Mouse (Mus musculus) stomach, embryonic 15.5 days (tissue): ENCODE results near the gene Adgrb3. TPM values are rescaled to one million over a fixed set of nuclear protein-coding genes. Genes with fewer than 3 reads are reported as not detected.

Experiments used
- ATAC-seq: fragments of 200-750 bp; cut with Nextera tagmentation; 2 replicates; pipeline ENCODE4 v1.8.0; 2017; ENCODE audit warnings: low read depth, moderate number of reproducible peaks, moderate TSS enrichment; ENCODE audit not compliant: insufficient read depth, low FRiP score
- H3K27ac ChIP-seq: fragments of 300-500 bp; sonication (generic); 2 replicates; pipeline ENCODE4 v1.5.1; 2015; ENCODE audit warnings: mild to moderate bottlenecking, inconsistent platforms
- H3K27me3 ChIP-seq: fragments of 300-500 bp; sonication (generic); replicated peaks from 2 replicates; pipeline ENCODE4 v1.6.1; 2015; ENCODE audit warnings: inconsistent platforms
- H3K36me3 ChIP-seq: fragments of 300-500 bp; sonication (generic); 2 replicates; pipeline ENCODE4 v1.6.1; 2015; ENCODE audit warnings: inconsistent platforms
- H3K4me1 ChIP-seq: fragments of 300-500 bp; sonication (generic); 2 replicates; pipeline ENCODE4 v1.6.1; 2015; ENCODE audit warnings: inconsistent platforms
- H3K4me2 ChIP-seq: fragments of 300-500 bp; sonication (generic); 2 replicates; pipeline ENCODE4 v1.6.1; 2015; ENCODE audit warnings: mild to moderate bottlenecking, inconsistent platforms
- H3K4me3 ChIP-seq: fragments of 300-500 bp; sonication (generic); replicated peaks from 2 replicates; pipeline ENCODE4 v1.5.1; 2015; ENCODE audit warnings: inconsistent platforms
- H3K9ac ChIP-seq: fragments of 300-500 bp; sonication (generic); 2 replicates; pipeline ENCODE4 v1.6.1; 2015; ENCODE audit warnings: inconsistent platforms
- H3K9me3 ChIP-seq: fragments of 300-500 bp; sonication (generic); 2 replicates; pipeline ENCODE4 v1.6.1; 2016; ENCODE audit warnings: inconsistent platforms
- WGBS: fragments of 180-500 bp; shearing (Covaris S2); methylation state at CpG from one replicate; pipeline ENCODE4 v1.1.7; 2015; 5-methylcytosine and 5-hydroxymethylcytosine counted together
- polyA plus RNA-seq: library from polyadenylated mRNA; unstranded; fragments of >200 nt; fragmentation: Nextera tagmentation; extraction: Ambion mirVana; gene quantifications from 2 replicates; pipeline ENCODE4 v1.2.1, GENCODE M21; 2015

Gene Adgrb3
- polyA plus RNA-seq, 1 experiment from 2014 or later = 3.4 TPM

DNA sequence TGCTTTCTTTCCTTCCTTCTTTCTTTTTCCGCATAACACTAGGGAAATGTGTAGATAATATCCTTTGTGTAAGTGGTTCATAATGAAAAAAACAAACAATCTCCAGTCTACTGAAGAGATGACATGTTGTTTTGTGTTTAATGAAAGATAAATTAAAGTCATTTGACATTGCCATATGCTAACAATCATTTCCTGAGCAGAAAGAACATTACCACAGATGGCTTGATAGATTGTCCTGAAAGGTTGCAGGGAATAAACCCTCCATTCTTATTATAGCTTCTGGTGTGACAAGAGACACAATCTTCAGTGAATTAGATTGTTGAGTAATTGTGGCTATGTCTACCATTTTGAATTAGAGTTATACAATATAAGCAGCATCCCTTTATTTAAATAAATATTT is 247.8 kb downstream of the Adgrb3 start:
- Histone ChIP-seq H3K4me2 (no peak overlapping the region), H3K4me3 (no peak overlapping the region), H3K27me3 (no peaks in the 10 kb centered on the region), H3K9ac (no peak overlapping the region), H3K36me3 (no peaks in the 10 kb centered on the region), H3K27ac (no peak overlapping the region), H3K4me1 (no peaks in the 10 kb centered on the region), H3K9me3 (no peaks in the 10 kb centered on the region)
- WGBS = 76% methylated on average over 1 of the region's 1 CpGs
- ATAC-seq = no peak

- WGBS = 78% methylated on average over 4 of the region's 4 CpGs
- ATAC-seq = no peak
These were observed 251.7 kb downstream of the Adgrb3 start for GRCm38 (mm10) chr1:25577836-25578235.

DNA sequence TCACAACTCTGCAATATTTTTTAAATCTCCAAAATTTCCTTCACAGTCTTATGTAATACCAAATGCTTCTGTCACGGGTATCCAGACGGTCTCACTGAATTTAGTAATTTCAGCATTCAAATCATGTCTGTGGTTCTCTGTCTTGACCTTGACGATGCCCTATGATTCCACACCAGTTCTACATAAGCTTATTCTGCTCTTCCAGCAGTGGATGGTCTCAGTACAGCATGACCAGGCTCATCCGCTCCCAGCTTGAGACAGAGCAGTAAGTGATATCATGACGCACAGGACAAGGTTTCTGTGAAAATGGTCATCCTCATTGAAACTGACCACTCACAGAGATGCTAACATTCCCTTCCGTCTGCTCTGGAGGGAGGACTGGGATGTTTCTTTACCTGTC is 252.9 kb downstream of the Adgrb3 start:
- Histone ChIP-seq H3K4me1 (no peaks in the 10 kb centered on the region), H3K9me3 (no peaks in the 10 kb centered on the region), H3K27ac (no peak overlapping the region), H3K9ac (no peak overlapping the region), H3K36me3 (no peaks in the 10 kb centered on the region), H3K4me3 (no peak overlapping the region), H3K4me2 (no peak overlapping the region), H3K27me3 (no peaks in the 10 kb centered on the region)
- WGBS = 82% methylated on average over 6 of the region's 6 CpGs
- no peak for ATAC-seq

More at GRCm38 (mm10) chr1:25577836-25578235, 251.7 kb downstream of the Adgrb3 start:
- H3K9me3 ChIP-seq = no peaks in the 10 kb centered on the region
- H3K4me1 ChIP-seq = no peaks in the 10 kb centered on the region
- no peak overlapping the region for H3K27ac ChIP-seq
- H3K36me3 ChIP-seq = no peaks in the 10 kb centered on the region
- H3K4me3 ChIP-seq = no peak overlapping the region
- no peaks in the 10 kb centered on the region for H3K27me3 ChIP-seq
- H3K9ac ChIP-seq = no peak overlapping the region
- H3K4me2 ChIP-seq = no peak overlapping the region

GRCm38 (mm10) chr1:25568096-25568495 is 261.4 kb downstream of the Adgrb3 start:
- 94% methylated on average over 1 of the region's 1 CpGs for WGBS
- no peak overlapping the region for H3K27ac ChIP-seq
- no peaks in the 10 kb centered on the region for H3K4me1 ChIP-seq
- no peak for ATAC-seq
- H3K36me3 ChIP-seq = no peaks in the 10 kb centered on the region
- H3K9ac ChIP-seq = no peak overlapping the region
- no peaks in the 10 kb centered on the region for H3K27me3 ChIP-seq
- H3K9me3 ChIP-seq = no peaks in the 10 kb centered on the region
- no peak overlapping the region for H3K4me2 ChIP-seq
- H3K4me3 ChIP-seq = no peak overlapping the region

DNA sequence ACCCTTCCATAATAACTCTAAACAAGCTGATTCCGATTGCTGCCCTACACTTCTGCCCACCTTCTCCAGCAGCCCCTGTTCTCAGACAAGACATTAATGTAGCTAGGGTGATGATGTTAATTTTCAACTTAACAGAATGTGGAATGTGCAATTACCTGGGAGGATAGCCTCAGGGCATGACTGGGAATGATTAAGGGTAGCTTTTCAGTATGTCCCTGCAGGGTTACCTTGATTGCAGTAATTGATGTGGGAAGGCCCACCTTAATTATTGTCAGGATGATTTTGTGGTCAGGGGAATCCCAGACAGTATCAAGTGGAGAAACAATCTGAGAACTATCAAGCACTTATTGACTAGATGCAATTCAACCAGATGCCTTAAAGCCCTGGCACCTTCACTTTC is 283.4 kb downstream of the Adgrb3 start:
- Histone ChIP-seq H3K9ac (no peak overlapping the region), H3K27me3 (no peaks in the 10 kb centered on the region), H3K4me2 (no peak overlapping the region), H3K27ac (no peak overlapping the region), H3K4me3 (no peak overlapping the region), H3K4me1 (no peaks in the 10 kb centered on the region), H3K9me3 (no peaks in the 10 kb centered on the region), H3K36me3 (no peaks in the 10 kb centered on the region)
- ATAC-seq = no peak
- 78% methylated on average over 1 of the region's 1 CpGs for WGBS

DNA sequence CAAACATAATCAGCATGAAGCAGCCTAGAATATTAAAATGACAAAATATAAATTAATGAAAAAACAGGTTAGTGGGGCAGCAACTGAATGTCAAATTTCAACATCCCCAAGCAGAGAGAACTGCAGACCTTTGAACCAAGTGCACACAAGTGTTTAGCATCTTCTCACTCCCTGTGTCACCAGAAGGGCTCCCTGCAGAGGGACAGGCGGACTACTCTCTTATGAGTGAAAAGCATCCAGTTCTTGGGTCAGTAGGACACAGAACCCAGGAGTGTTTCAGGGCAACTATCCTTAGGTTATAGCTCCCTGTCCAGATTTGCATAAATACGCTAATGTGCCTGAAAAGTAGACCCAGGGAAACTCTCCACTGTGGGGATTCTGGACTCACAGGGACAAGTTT is 285.6 kb downstream of the Adgrb3 start:
- no peaks in the 10 kb centered on the region for H3K9me3 ChIP-seq
- no peaks in the 10 kb centered on the region for H3K4me1 ChIP-seq
- H3K36me3 ChIP-seq = no peaks in the 10 kb centered on the region
- H3K27ac ChIP-seq = no peak overlapping the region
- ATAC-seq = no peak
- no peak overlapping the region for H3K9ac ChIP-seq
- WGBS = 84% methylated on average over 2 of the region's 2 CpGs
- H3K27me3 ChIP-seq = no peaks in the 10 kb centered on the region
- no peak overlapping the region for H3K4me3 ChIP-seq
- H3K4me2 ChIP-seq = no peak overlapping the region

GRCm38 (mm10) chr1:25542891-25543290 is 286.6 kb downstream of the Adgrb3 start:
- Histone ChIP-seq H3K9me3 (no peaks in the 10 kb centered on the region), H3K27me3 (no peaks in the 10 kb centered on the region), H3K36me3 (no peaks in the 10 kb centered on the region), H3K27ac (no peak overlapping the region), H3K4me2 (no peak overlapping the region), H3K9ac (no peak overlapping the region), H3K4me3 (no peak overlapping the region), H3K4me1 (no peaks in the 10 kb centered on the region)
- no peak for ATAC-seq
- WGBS = 52% methylated on average over 3 of the region's 3 CpGs

DNA sequence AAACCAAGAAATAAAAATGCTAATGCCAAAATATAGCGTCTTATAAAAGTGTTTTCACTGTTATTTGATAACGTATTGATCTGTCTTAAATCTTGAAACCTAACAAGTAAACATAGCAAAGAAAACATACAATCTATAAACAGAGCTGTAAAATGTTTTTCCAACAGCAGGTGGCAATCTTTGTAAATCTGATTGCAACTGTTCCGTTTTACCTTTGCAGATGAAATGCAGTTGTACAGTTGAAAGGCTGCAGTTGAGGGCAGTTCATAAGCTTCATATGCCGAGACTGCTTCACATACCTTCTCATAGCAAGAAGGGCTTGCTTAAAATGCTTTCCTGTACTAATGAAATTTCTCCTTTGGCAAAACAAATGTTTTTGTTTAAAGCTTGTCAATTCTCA is 302.5 kb downstream of the Adgrb3 start:
- Histone ChIP-seq H3K4me2 (no peak overlapping the region), H3K4me1 (no peaks in the 10 kb centered on the region), H3K4me3 (no peak overlapping the region), H3K27me3 (no peaks in the 10 kb centered on the region), H3K36me3 (no peaks in the 10 kb centered on the region), H3K9ac (no peak overlapping the region), H3K9me3 (no peaks in the 10 kb centered on the region), H3K27ac (no peak overlapping the region)
- no peak for ATAC-seq
- whole genome bisulfite sequencing = 63% methylated on average over 4 of the region's 4 CpGs

DNA sequence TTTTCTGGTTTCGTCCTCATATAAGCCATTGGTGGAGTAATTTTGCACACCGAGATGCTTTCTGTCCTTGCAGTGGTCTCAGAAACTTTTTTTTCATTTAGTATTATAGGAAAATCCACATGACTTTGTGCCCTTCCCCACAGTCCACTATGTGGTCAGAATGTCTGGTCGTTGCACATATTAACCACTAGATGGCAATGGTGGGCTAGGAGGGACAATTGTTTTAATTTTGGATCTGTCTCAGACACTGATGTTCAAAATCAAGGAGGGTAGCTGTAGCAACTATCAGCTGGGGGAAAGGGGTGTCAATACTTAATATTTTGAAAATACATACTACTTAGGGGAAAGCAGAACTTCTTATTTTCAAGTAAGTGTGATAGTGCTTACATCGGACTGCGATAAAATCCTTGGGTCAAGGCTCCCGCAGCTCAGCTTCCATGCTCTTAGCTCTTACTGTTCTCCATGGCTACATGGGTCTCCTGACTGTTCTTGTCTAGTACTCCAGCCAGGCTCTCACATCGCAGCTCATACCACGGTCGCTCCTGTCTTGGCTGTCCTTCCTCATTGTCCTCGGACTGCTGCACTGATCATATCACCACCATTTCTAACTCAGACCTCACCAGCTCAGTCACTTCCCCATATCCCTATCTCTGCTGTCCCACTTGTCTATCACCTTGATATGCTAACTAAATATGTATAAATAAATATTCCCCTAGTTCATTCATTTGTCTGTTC is 319.0 kb downstream of the Adgrb3 start:
- H3K4me2 ChIP-seq = no peak overlapping the region
- no peak overlapping the region for H3K27ac ChIP-seq
- no peak overlapping the region for H3K4me3 ChIP-seq
- H3K4me1 ChIP-seq = no peaks in the 10 kb centered on the region
- H3K36me3 ChIP-seq = no peaks in the 10 kb centered on the region
- no peak for ATAC-seq
- 55% methylated on average over 10 of the region's 10 CpGs for WGBS
- H3K9ac ChIP-seq = no peak overlapping the region
- H3K27me3 ChIP-seq = no peaks in the 10 kb centered on the region
- H3K9me3 ChIP-seq = no peaks in the 10 kb centered on the region

DNA sequence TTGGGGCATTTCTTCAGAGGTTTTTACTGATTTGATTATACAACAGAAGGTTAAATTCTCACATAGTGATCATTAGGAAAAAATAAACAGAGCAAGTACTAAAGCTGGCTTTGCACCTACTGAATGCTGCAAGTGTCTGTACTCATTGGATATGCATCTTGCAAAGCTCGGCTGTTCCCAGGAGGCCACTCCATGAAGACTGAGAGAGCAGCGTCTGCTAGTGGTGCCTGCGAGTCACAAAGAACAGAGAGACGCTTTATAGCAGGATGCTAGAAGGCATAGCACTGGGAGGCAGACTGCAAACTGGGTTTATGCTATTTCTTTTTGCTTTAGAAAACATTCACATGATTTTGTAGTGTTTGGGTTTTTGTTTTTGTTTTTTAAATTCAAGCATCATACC is 325.2 kb downstream of the Adgrb3 start:
- Histone ChIP-seq H3K4me3 (no peak overlapping the region), H3K9ac (no peak overlapping the region), H3K27me3 (no peaks in the 10 kb centered on the region), H3K36me3 (no peaks in the 10 kb centered on the region), H3K4me2 (no peak overlapping the region), H3K27ac (no peak overlapping the region), H3K9me3 (no peaks in the 10 kb centered on the region), H3K4me1 (no peaks in the 10 kb centered on the region)
- 22% methylated on average over 4 of the region's 4 CpGs for WGBS
- ATAC-seq = no peak

GRCm38 (mm10) chr1:25503524-25503923 is 326.0 kb downstream of the Adgrb3 start:
- Histone ChIP-seq H3K4me2 (no peak overlapping the region), H3K4me3 (no peak overlapping the region), H3K9ac (no peak overlapping the region), H3K4me1 (no peaks in the 10 kb centered on the region), H3K27ac (no peak overlapping the region), H3K27me3 (no peaks in the 10 kb centered on the region), H3K9me3 (no peaks in the 10 kb centered on the region), H3K36me3 (no peaks in the 10 kb centered on the region)
- 79% methylated on average over 4 of the region's 4 CpGs for WGBS
- ATAC-seq = no peak

- Histone ChIP-seq H3K4me3 (no peak overlapping the region), H3K36me3 (no peaks in the 10 kb centered on the region), H3K4me1 (no peaks in the 10 kb centered on the region), H3K27ac (no peak overlapping the region), H3K27me3 (no peaks in the 10 kb centered on the region), H3K9me3 (no peaks in the 10 kb centered on the region), H3K4me2 (no peak overlapping the region), H3K9ac (no peak overlapping the region)
- 70% methylated on average over 3 of the region's 3 CpGs for WGBS
- ATAC-seq = no peak
These were observed 334.1 kb downstream of the Adgrb3 start for GRCm38 (mm10) chr1:25495202-25495914.
